Mouse (Mus musculus) adrenal gland, postnatal 10 days (tissue): ENCODE results near the gene AY761184. TPM values are rescaled to one million over a fixed set of nuclear protein-coding genes. Genes with fewer than 3 reads are reported as not detected.
"Not testable (repeated sequence)": the region's sequence is repeated elsewhere in the genome, so short reads cannot be mapped to it uniquely, and the experiment has no call there.

Source experiments
- DNase-seq: peaks from one replicate; pipeline ENCODE4 v3.0.0; 2021; ENCODE audit warnings: mixed read lengths
- long read RNA-seq, 2 experiments: library from polyadenylated mRNA; stranded (forward); transcript quantifications; one replicate each; pipeline ENCODE4 v2.0.0; 2021
- total RNA-seq, 2 experiments: library from RNA; stranded (reverse); gene quantifications; 2 replicates each; pipeline ENCODE4 v1.2.3; 2021

The AY761184 gene
- total RNA-seq: not detected
- long read RNA-seq, experiment 1: 0 reads
- long read RNA-seq, experiment 2: 0 reads

GRCm38 (mm10) chr8:21703545-21703944 is at the start of gene AY761184:
TSS of gene AY761184 (minus strand) at chr8:21703645.
- DNase-seq: not testable (repeated sequence)

DNA sequence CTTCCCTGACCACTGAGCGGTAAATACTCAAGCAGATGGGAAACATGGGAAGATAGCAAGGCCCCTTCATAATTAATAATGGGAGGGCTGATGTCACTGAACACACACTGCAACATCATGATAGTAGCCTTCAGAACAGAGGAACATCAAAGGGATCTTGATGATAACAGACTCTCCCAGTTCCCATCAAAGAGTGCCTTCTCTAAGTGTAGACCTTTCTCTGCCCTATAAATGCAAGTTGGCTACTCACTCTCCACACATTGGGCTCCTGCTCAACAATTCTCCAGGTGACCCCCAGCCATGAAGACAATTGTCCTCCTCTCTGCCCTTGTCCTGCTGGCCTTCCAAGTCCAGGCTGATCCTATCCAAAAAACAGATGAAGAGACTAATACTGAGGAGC is 37.9 kb downstream of the AY761184 start, which contains the start of gene Defa34:
Gene Defa34 (plus strand): TSS at position 301 of the 400 bp plus-strand sequence.
- not testable (repeated sequence) for DNase-seq

- DNase-seq: not testable (repeated sequence)
Measured at GRCm38 (mm10) chr8:21655480-21655879, 48.0 kb downstream of the AY761184 start, which contains the start of gene Defa17. TSS of gene Defa17 (plus strand) at chr8:21655780.

Other genes with a start within 250 kb of the AY761184 start
- gene Gm7849, start 247.1 kb downstream of the AY761184 start, total RNA-seq: not detected
- gene Defa20, start 194.4 kb downstream of the AY761184 start, total RNA-seq: not detected
- not detected for gene Defa32, start 174.6 kb downstream of the AY761184 start, total RNA-seq
- gene Defa37, start 138.3 kb downstream of the AY761184 start, total RNA-seq: not detected
- not detected for gene Defa28, start 120.6 kb downstream of the AY761184 start, total RNA-seq
- gene Gm7861, start 109.1 kb downstream of the AY761184 start, total RNA-seq: not detected
- not detected for gene Defa26, start 85.5 kb downstream of the AY761184 start, total RNA-seq
- not detected for gene Defa17, start 47.9 kb downstream of the AY761184 start, total RNA-seq
- not detected for gene Defa34, start 37.8 kb downstream of the AY761184 start, total RNA-seq
- not detected for gene Defa24, start 30.8 kb upstream of the AY761184 start, total RNA-seq
- gene Defb50, start 119.9 kb upstream of the AY761184 start, total RNA-seq: not detected
- gene Defb2, start 136.3 kb upstream of the AY761184 start, total RNA-seq: not detected
- not detected for gene Defb10, start 155.3 kb upstream of the AY761184 start, total RNA-seq
- not detected for gene Defb9, start 181.8 kb upstream of the AY761184 start, total RNA-seq
- not detected for gene Defb11, start 202.8 kb upstream of the AY761184 start, total RNA-seq
- gene Defb15, start 229.1 kb upstream of the AY761184 start, total RNA-seq: not detected
- not detected for gene Defb35, start 234.7 kb upstream of the AY761184 start, total RNA-seq
- not detected for gene Defb13, start 243.1 kb upstream of the AY761184 start, total RNA-seq